Mouse (Mus musculus): ENCODE data around the gene Sstr3. TPM values are rescaled to one million over a fixed set of nuclear protein-coding genes. Genes with fewer than 3 reads are reported as not detected.

The Sstr3 gene
- polyA plus RNA-seq, 1 experiment from 2014 or later: 0.18 TPM

GRCm38 (mm10) chr15:78548711-78549110 is 4.2 kb upstream of the Sstr3 start:
- no peak overlapping the region for H3K9ac ChIP-seq (replicated peaks; ENCODE audit: low read length)
- H3K27me3 ChIP-seq (ENCODE audit: control insufficient read depth, insufficient read depth, low read length): no peaks in the 10 kb centered on the region
- H3K36me3 ChIP-seq (ENCODE audit: control insufficient read depth, insufficient read depth, low read length): no peaks in the 10 kb centered on the region
- H3K4me1 ChIP-seq (ENCODE audit: control insufficient read depth, insufficient read depth, low read length): peaks cover 8% of the 10 kb centered on the region
- no peak overlapping the region for H3K4me3 ChIP-seq (replicated peaks; ENCODE audit: low read depth, low read length)
- peaks cover 4% of the 10 kb centered on the region for H3K9me3 ChIP-seq (ENCODE audit: control insufficient read depth, low read length)
- H3K27ac ChIP-seq (replicated peaks; ENCODE audit: low read depth, low read length): no peak overlapping the region
- 74% methylated on average over 8 of the region's 8 CpGs for WGBS
- no peak for ATAC-seq (ENCODE audit: low FRiP score, low TSS enrichment)
- H3K4me2 ChIP-seq (ENCODE audit: low read length): no peak overlapping the region
- DNase-seq: no peak

GRCm38 (mm10) chr15:78548336-78548665 is 3.8 kb upstream of the Sstr3 start:
- DNase-seq: no peak

GRCm38 (mm10) chr15:78547415-78548335 is 3.2 kb upstream of the Sstr3 start:
- Histone ChIP-seq H3K9ac (replicated peaks; ENCODE audit: low read length) (no peak overlapping the region), H3K4me3 (replicated peaks; ENCODE audit: low read depth, low read length) (no peak overlapping the region), H3K27me3 (ENCODE audit: control insufficient read depth, insufficient read depth, low read length) (no peaks in the 10 kb centered on the region), H3K4me1 (ENCODE audit: control insufficient read depth, insufficient read depth, low read length) (peaks cover 8% of the 10 kb centered on the region), H3K9me3 (ENCODE audit: control insufficient read depth, low read length) (peaks cover 4% of the 10 kb centered on the region; the same call in 1 of the 2 replicates), H3K36me3 (ENCODE audit: control insufficient read depth, insufficient read depth, low read length) (no peaks in the 10 kb centered on the region), H3K27ac (replicated peaks; ENCODE audit: low read depth, low read length) (no peak overlapping the region), H3K4me2 (ENCODE audit: low read length) (no peak overlapping the region)
- DNase-seq: no peak
- no peak for ATAC-seq (ENCODE audit: low FRiP score, low TSS enrichment)
- 50% methylated on average over 5 of the region's 5 CpGs for WGBS

More at GRCm38 (mm10) chr15:78548336-78548665, 3.8 kb upstream of the Sstr3 start:
- no peak overlapping the region for H3K4me3 ChIP-seq (replicated peaks; ENCODE audit: low read depth, low read length)
- H3K36me3 ChIP-seq (ENCODE audit: control insufficient read depth, insufficient read depth, low read length): no peaks in the 10 kb centered on the region
- no peak for ATAC-seq (ENCODE audit: low FRiP score, low TSS enrichment)
- peaks cover 4% of the 10 kb centered on the region for H3K9me3 ChIP-seq (ENCODE audit: control insufficient read depth, low read length)
- H3K27me3 ChIP-seq (ENCODE audit: control insufficient read depth, insufficient read depth, low read length): no peaks in the 10 kb centered on the region
- no peak overlapping the region for H3K27ac ChIP-seq (replicated peaks; ENCODE audit: low read depth, low read length)
- H3K4me2 ChIP-seq (ENCODE audit: low read length): no peak overlapping the region
- no peak overlapping the region for H3K9ac ChIP-seq (replicated peaks; ENCODE audit: low read length)
- H3K4me1 ChIP-seq (ENCODE audit: control insufficient read depth, insufficient read depth, low read length): peaks cover 8% of the 10 kb centered on the region
- whole genome bisulfite sequencing: 39% methylated on average over 3 of the region's 3 CpGs

GRCm38 (mm10) chr15:78546060-78546459 is 1.6 kb upstream of the Sstr3 start:
- no peak overlapping the region for H3K4me3 ChIP-seq (replicated peaks; ENCODE audit: low read depth, low read length)
- H3K4me2 ChIP-seq (ENCODE audit: low read length): no peak overlapping the region
- DNase-seq: no peak
- 90% methylated on average over 4 of the region's 4 CpGs for WGBS
- peaks cover 8% of the 10 kb centered on the region for H3K4me1 ChIP-seq (ENCODE audit: control insufficient read depth, insufficient read depth, low read length)
- no peak overlapping the region for H3K9ac ChIP-seq (replicated peaks; ENCODE audit: low read length)
- H3K27ac ChIP-seq (replicated peaks; ENCODE audit: low read depth, low read length): no peak overlapping the region
- peaks cover 4% of the 10 kb centered on the region; the same call in 1 of the 2 replicates for H3K9me3 ChIP-seq (ENCODE audit: control insufficient read depth, low read length)
- H3K36me3 ChIP-seq (ENCODE audit: control insufficient read depth, insufficient read depth, low read length): no peaks in the 10 kb centered on the region
- ATAC-seq (ENCODE audit: low FRiP score, low TSS enrichment): no peak
- no peaks in the 10 kb centered on the region for H3K27me3 ChIP-seq (ENCODE audit: control insufficient read depth, insufficient read depth, low read length)

- no peak overlapping the region for H3K4me3 ChIP-seq (replicated peaks; ENCODE audit: low read depth, low read length)
- H3K27me3 ChIP-seq (ENCODE audit: control insufficient read depth, insufficient read depth, low read length): no peaks in the 10 kb centered on the region
- WGBS: 81% methylated on average over 15 of the region's 15 CpGs
- DNase-seq: no peak
- H3K27ac ChIP-seq (replicated peaks; ENCODE audit: low read depth, low read length): no peak overlapping the region
- no peak overlapping the region for H3K4me2 ChIP-seq (ENCODE audit: low read length)
- H3K9me3 ChIP-seq (ENCODE audit: control insufficient read depth, low read length): no peaks in the 10 kb centered on the region
- H3K36me3 ChIP-seq (ENCODE audit: control insufficient read depth, insufficient read depth, low read length): no peaks in the 10 kb centered on the region
- 0 out of 2 replicates have a peak, but pooled peaks have one; percentile 31 for ATAC-seq (ENCODE audit: low FRiP score, low TSS enrichment)
- peak overlapping the region; percentile 35; the same call in 1 of the 2 replicates for H3K9ac ChIP-seq (replicated peaks; ENCODE audit: low read length)
- H3K4me1 ChIP-seq (ENCODE audit: control insufficient read depth, insufficient read depth, low read length): peaks cover 8% of the 10 kb centered on the region
Measured at GRCm38 (mm10) chr15:78544041-78544440, 444 bp downstream of the Sstr3 start.

GRCm38 (mm10) chr15:78542767-78543303 is 1.6 kb downstream of the Sstr3 start:
- Histone ChIP-seq H3K36me3 (ENCODE audit: control insufficient read depth, insufficient read depth, low read length) (no peaks in the 10 kb centered on the region), H3K9ac (replicated peaks; ENCODE audit: low read length) (no peak overlapping the region), H3K4me2 (ENCODE audit: low read length) (no peak overlapping the region), H3K4me3 (replicated peaks; ENCODE audit: low read depth, low read length) (no peak overlapping the region), H3K27me3 (ENCODE audit: control insufficient read depth, insufficient read depth, low read length) (no peaks in the 10 kb centered on the region), H3K4me1 (ENCODE audit: control insufficient read depth, insufficient read depth, low read length) (peaks cover 8% of the 10 kb centered on the region), H3K27ac (replicated peaks; ENCODE audit: low read depth, low read length) (no peak overlapping the region), H3K9me3 (ENCODE audit: control insufficient read depth, low read length) (no peaks in the 10 kb centered on the region)
- no peak for DNase-seq
- 69% methylated on average over 7 of the region's 7 CpGs for WGBS
- ATAC-seq (ENCODE audit: low FRiP score, low TSS enrichment): no peak

- ATAC-seq (ENCODE audit: low FRiP score, low TSS enrichment) (no peak), DNase-seq (no peak)
- Histone ChIP-seq H3K4me2 (ENCODE audit: low read length) (no peak overlapping the region), H3K9me3 (ENCODE audit: control insufficient read depth, low read length) (no peaks in the 10 kb centered on the region), H3K4me1 (ENCODE audit: control insufficient read depth, insufficient read depth, low read length) (peaks cover 8% of the 10 kb centered on the region), H3K9ac (replicated peaks; ENCODE audit: low read length) (no peak overlapping the region), H3K27ac (replicated peaks; ENCODE audit: low read depth, low read length) (no peak overlapping the region), H3K4me3 (replicated peaks; ENCODE audit: low read depth, low read length) (no peak overlapping the region), H3K36me3 (ENCODE audit: control insufficient read depth, insufficient read depth, low read length) (no peaks in the 10 kb centered on the region), H3K27me3 (ENCODE audit: control insufficient read depth, insufficient read depth, low read length) (no peaks in the 10 kb centered on the region)
- 80% methylated on average over 3 of the region's 3 CpGs for WGBS
Measured at GRCm38 (mm10) chr15:78542098-78542766, 2.3 kb downstream of the Sstr3 start.

- DNase-seq (peak; percentile 52), ATAC-seq (ENCODE audit: low FRiP score, low TSS enrichment) (no peak)
- H3K27me3 ChIP-seq (ENCODE audit: control insufficient read depth, insufficient read depth, low read length): no peaks in the 10 kb centered on the region
- no peak overlapping the region for H3K4me2 ChIP-seq (ENCODE audit: low read length)
- H3K27ac ChIP-seq (replicated peaks; ENCODE audit: low read depth, low read length): no peak overlapping the region
- WGBS: 70% methylated on average over 3 of the region's 3 CpGs
- H3K4me1 ChIP-seq (ENCODE audit: control insufficient read depth, insufficient read depth, low read length): peaks cover 8% of the 10 kb centered on the region
- no peaks in the 10 kb centered on the region for H3K36me3 ChIP-seq (ENCODE audit: control insufficient read depth, insufficient read depth, low read length)
- H3K9ac ChIP-seq (replicated peaks; ENCODE audit: low read length): no peak overlapping the region
- no peak overlapping the region for H3K4me3 ChIP-seq (replicated peaks; ENCODE audit: low read depth, low read length)
- no peaks in the 10 kb centered on the region for H3K9me3 ChIP-seq (ENCODE audit: control insufficient read depth, low read length)
Measured at GRCm38 (mm10) chr15:78541606-78542005, 2.9 kb downstream of the Sstr3 start.

Measured in midbrain, embryonic 14.5 days (tissue).